Mouse (Mus musculus): ENCODE results near the gene Ints11. TPM values are rescaled to one million over a fixed set of nuclear protein-coding genes. Genes with fewer than 3 reads are reported as not detected.

The Ints11 gene
- polyA plus RNA-seq, 1 experiment: 49.5 TPM

DNA sequence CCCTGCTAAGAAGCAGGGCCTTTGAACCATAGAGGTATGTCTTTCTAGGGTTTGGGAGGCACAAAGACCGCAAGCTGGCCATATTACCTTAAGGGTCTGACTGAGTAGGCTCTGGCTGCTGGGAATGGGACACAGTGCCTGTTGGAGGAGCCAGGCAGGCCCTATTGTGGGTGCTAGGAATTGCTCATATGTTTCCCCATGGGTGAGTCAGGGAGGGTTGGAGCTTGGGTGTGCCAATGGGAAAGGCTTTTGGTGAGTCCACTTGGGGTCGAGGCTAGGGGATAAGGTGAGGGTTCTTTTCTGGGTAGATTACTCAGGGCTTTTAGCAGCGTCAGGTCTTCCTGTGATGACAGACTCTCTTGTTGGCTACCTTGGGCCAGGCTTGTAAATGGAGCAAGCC is 18.0 kb upstream of the Ints11 start:
- H3K4me3 ChIP-seq (replicated peaks; ENCODE audit: control insufficient read depth, low read depth, low read length): no peak overlapping the region
- TF ChIP-seq POLR2A (IDR thresholded peaks at IDR 0.05; ENCODE audit: borderline replicate concordance, control insufficient read depth, low read depth, low read length) (no peak), CTCF (IDR thresholded peaks at IDR 0.05; ENCODE audit: control insufficient read depth, insufficient read depth, low read length) (no peak)
- no peak overlapping the region for H3K27ac ChIP-seq (ENCODE audit: control insufficient read depth, insufficient read depth, low read depth, low read length, poor library complexity)
- 79% methylated on average over 3 of the region's 3 CpGs for WGBS
- peaks cover 3% of the 10 kb centered on the region for H3K4me1 ChIP-seq (ENCODE audit: control insufficient read depth, insufficient read depth, low read length)

DNA sequence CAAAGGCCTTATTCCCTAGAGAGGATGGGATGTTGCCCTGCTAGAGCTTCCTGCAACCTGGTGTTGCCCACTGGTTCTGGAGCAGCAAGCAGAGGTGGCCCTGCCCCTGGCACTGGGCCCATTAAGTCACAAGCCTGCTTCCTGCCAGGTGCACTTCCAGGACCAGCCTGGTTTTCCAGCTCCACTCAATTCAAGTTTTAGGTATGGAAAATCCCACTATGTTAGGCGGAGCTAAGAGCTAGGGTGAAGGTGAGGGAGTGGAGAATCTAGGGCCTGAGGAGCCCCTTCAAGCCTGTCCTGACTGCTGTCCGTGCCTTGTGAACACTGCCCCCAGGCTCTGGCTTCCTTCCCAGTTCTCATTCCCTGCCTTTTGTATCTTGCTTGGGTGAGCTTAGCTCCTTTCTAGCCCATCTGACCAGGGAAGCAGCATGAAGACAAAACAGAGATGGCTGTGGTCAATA is 17.4 kb upstream of the Ints11 start:
- no peak for TF ChIP-seq CTCF (IDR thresholded peaks at IDR 0.05; ENCODE audit: control insufficient read depth, insufficient read depth, low read length)
- no peak for TF ChIP-seq POLR2A (IDR thresholded peaks at IDR 0.05; ENCODE audit: borderline replicate concordance, control insufficient read depth, low read depth, low read length)
- Histone ChIP-seq H3K4me3 (replicated peaks; ENCODE audit: control insufficient read depth, low read depth, low read length) (no peak overlapping the region), H3K4me1 (ENCODE audit: control insufficient read depth, insufficient read depth, low read length) (peaks cover 3% of the 10 kb centered on the region), H3K27ac (ENCODE audit: control insufficient read depth, insufficient read depth, low read depth, low read length, poor library complexity) (no peak overlapping the region)
- WGBS: 89% methylated on average over 2 of the region's 2 CpGs

DNA sequence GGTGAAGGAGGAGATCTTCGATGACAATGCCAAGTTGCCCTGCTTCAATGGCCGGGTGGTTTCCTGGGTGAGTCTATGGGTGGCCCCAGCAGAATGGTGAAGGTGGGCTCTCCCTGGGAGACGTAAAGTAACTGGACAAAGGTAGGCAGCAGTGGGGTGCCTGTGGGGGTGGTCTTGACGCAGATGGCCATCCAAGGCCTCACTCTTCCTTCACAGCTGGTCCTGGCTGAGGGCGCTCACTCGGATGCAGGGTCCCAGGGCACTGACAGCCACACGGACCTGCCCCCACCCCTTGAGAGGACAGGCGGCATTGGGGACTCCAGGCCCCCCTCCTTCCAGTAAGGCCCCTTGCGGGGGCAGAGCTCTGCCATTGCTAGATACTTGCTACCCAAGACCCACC is 15.9 kb upstream of the Ints11 start:
- H3K4me1 ChIP-seq (ENCODE audit: control insufficient read depth, insufficient read depth, low read length): peaks cover 3% of the 10 kb centered on the region
- no peak overlapping the region for H3K4me3 ChIP-seq (replicated peaks; ENCODE audit: control insufficient read depth, low read depth, low read length)
- H3K27ac ChIP-seq (ENCODE audit: control insufficient read depth, insufficient read depth, low read depth, low read length, poor library complexity): no peak overlapping the region
- 90% methylated on average over 9 of the region's 9 CpGs for WGBS
- TF ChIP-seq CTCF (IDR thresholded peaks at IDR 0.05; ENCODE audit: control insufficient read depth, insufficient read depth, low read length): no peak
- TF ChIP-seq POLR2A (IDR thresholded peaks at IDR 0.05; ENCODE audit: borderline replicate concordance, control insufficient read depth, low read depth, low read length): no peak

DNA sequence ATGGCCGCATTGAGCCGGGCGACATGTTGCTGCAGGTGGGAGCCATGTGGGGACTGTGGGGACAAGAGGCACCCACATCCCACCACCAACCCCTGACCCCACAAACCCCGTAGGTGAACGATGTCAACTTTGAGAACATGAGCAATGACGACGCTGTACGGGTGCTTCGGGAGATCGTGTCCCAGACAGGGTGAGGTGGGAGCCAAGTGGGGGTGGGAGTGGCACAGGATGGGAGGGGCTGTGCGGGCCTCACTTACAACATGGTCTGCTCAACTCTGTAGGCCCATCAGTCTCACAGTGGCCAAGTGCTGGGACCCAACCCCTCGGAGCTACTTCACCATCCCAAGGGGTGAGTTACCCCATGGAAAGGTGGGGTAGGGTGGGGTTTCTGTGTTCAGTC is 14.4 kb upstream of the Ints11 start:
- WGBS: 93% methylated on average over 12 of the region's 12 CpGs
- H3K27ac ChIP-seq (ENCODE audit: control insufficient read depth, insufficient read depth, low read depth, low read length, poor library complexity): no peak overlapping the region
- H3K4me1 ChIP-seq (ENCODE audit: control insufficient read depth, insufficient read depth, low read length): no peaks in the 10 kb centered on the region
- H3K4me3 ChIP-seq (replicated peaks; ENCODE audit: control insufficient read depth, low read depth, low read length): no peak overlapping the region
- no peak for TF ChIP-seq CTCF (IDR thresholded peaks at IDR 0.05; ENCODE audit: control insufficient read depth, insufficient read depth, low read length)
- no peak for TF ChIP-seq POLR2A (IDR thresholded peaks at IDR 0.05; ENCODE audit: borderline replicate concordance, control insufficient read depth, low read depth, low read length)

DNA sequence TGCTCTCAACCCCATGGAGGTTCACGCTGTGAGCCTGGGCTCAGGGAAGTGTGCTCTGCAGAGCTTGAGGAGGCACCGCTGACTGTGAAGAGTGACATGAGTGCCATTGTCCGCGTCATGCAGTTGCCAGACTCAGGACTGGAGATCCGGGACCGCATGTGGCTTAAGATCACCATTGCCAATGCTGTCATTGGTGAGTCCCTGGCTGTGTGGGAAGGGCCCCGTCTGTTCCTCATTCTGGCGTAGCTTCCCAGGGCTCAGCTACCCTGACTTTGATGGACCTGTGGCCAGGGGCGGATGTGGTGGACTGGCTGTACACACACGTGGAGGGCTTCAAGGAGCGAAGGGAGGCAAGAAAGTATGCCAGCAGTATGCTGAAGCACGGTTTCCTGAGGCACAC is 13.3 kb upstream of the Ints11 start:
- no peaks in the 10 kb centered on the region for H3K4me1 ChIP-seq (ENCODE audit: control insufficient read depth, insufficient read depth, low read length)
- no peak overlapping the region for H3K4me3 ChIP-seq (replicated peaks; ENCODE audit: control insufficient read depth, low read depth, low read length)
- 84% methylated on average over 12 of the region's 12 CpGs for WGBS
- no peak overlapping the region for H3K27ac ChIP-seq (ENCODE audit: control insufficient read depth, insufficient read depth, low read depth, low read length, poor library complexity)
- TF ChIP-seq CTCF (IDR thresholded peaks at IDR 0.05; ENCODE audit: control insufficient read depth, insufficient read depth, low read length) (no peak), POLR2A (IDR thresholded peaks at IDR 0.05; ENCODE audit: borderline replicate concordance, control insufficient read depth, low read depth, low read length) (no peak)

DNA sequence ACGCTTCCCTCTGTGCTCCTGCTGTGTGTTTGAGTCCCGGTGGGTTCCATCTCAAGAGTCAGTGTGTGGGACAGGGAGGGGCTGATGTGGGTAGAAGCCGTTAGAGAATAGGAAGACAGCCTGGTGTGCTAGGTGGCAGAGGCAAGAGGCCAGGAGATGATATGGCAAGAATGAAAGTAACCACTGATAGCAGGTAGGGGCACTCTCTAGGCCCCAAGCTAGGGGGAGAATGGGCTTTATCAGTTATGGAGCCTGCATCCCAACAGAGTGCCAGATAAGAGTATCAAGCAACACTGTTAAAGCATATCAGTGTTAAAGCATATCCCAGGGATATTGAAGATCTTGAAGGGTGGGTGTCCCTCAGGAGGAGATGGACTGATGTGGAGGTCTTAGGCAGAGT is 12.5 kb upstream of the Ints11 start:
- H3K27ac ChIP-seq (ENCODE audit: control insufficient read depth, insufficient read depth, low read depth, low read length, poor library complexity): no peak overlapping the region; the same call in 1 of the 2 replicates
- peaks cover 2% of the 10 kb centered on the region; the same call in 1 of the 2 replicates for H3K4me1 ChIP-seq (ENCODE audit: control insufficient read depth, insufficient read depth, low read length)
- H3K4me3 ChIP-seq (replicated peaks; ENCODE audit: control insufficient read depth, low read depth, low read length): no peak overlapping the region
- TF ChIP-seq POLR2A (IDR thresholded peaks at IDR 0.05; ENCODE audit: borderline replicate concordance, control insufficient read depth, low read depth, low read length) (no peak), CTCF (IDR thresholded peaks at IDR 0.05; ENCODE audit: control insufficient read depth, insufficient read depth, low read length) (no peak)
- 57% methylated on average over 3 of the region's 3 CpGs for WGBS

DNA sequence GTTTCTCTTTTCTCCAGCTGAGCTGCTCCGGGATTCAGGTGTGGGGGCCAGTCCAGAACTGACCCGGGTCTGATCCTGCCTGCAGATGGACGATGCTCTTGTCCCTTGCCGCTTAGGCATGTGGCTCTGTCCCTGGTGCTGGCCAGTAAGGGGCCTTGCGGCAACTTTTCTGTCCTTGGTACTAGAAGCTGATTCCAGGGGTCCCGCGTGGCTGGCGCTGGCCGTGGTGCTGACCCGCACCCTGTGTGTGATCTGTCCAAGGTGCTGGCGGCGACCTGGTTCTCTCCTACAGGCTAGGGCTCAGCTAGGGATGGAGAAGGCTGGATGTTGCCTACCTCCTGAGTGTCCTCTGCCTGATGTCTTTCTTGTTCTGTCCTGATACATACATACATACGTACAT is 10.0 kb upstream of the Ints11 start:
- no peak overlapping the region for H3K4me3 ChIP-seq (replicated peaks; ENCODE audit: control insufficient read depth, low read depth, low read length)
- H3K27ac ChIP-seq (ENCODE audit: control insufficient read depth, insufficient read depth, low read depth, low read length, poor library complexity): no peak overlapping the region
- peaks cover 6% of the 10 kb centered on the region for H3K4me1 ChIP-seq (ENCODE audit: control insufficient read depth, insufficient read depth, low read length)
- no peak for TF ChIP-seq POLR2A (IDR thresholded peaks at IDR 0.05; ENCODE audit: borderline replicate concordance, control insufficient read depth, low read depth, low read length)
- TF ChIP-seq CTCF (IDR thresholded peaks at IDR 0.05; ENCODE audit: control insufficient read depth, insufficient read depth, low read length): no peak
- 57% methylated on average over 13 of the region's 13 CpGs for WGBS

DNA sequence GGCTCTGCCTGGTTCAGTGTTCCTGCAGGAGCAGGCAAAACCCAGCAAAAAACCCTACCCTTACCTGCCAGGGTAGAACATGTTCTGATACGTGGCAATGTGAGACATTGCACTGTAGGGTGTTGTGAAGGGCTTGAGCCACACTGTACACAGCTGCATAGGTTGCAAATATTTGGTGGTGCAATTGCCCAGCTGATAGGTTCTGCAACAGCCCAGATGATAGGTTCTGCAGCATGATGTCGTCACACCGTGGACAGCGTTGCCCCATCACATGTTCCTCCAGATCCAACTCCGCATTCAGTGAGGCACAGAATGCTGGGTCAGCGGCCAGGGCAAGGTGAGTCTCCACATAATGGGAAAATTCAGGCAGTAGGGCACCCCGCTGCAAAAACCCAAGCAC is 7.6 kb upstream of the Ints11 start:
- peak overlapping the region; percentile 46 for H3K27ac ChIP-seq (ENCODE audit: control insufficient read depth, insufficient read depth, low read depth, low read length, poor library complexity)
- 57% methylated on average over 7 of the region's 7 CpGs for WGBS
- no peak overlapping the region for H3K4me3 ChIP-seq (replicated peaks; ENCODE audit: control insufficient read depth, low read depth, low read length)
- TF ChIP-seq POLR2A (IDR thresholded peaks at IDR 0.05; ENCODE audit: borderline replicate concordance, control insufficient read depth, low read depth, low read length) (no peak), CTCF (IDR thresholded peaks at IDR 0.05; ENCODE audit: control insufficient read depth, insufficient read depth, low read length) (no peak)
- H3K4me1 ChIP-seq (ENCODE audit: control insufficient read depth, insufficient read depth, low read length): peaks cover 6% of the 10 kb centered on the region

DNA sequence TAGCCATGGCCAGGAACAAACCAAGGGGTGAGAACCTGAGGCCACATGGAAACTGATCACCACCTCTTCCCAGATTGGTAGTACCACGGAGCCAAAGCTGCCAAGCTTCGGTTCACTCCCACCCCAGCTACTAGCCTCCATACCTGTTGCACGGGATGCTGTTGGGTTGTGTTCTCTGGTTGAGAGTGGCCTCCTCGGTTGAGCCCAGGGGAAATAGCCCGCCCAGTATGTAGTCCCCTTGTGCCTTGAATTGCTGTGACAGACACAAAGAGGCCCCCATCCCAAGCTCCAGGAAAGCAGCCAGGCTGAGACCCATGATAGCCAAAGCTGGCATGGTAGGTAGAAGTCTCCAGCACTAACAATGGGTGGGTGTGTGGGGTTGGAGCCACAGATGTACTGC is 6.3 kb upstream of the Ints11 start, which contains the start of gene Tas1r3:
TSS of gene Tas1r3 (minus strand) at position 362 of the 400 bp plus-strand sequence.
- no peak within 1 kb of the TSS for H3K4me3 ChIP-seq (replicated peaks; ENCODE audit: control insufficient read depth, low read depth, low read length)
- no peak for TF ChIP-seq CTCF (IDR thresholded peaks at IDR 0.05; ENCODE audit: control insufficient read depth, insufficient read depth, low read length)
- peak within 1 kb of the TSS; percentile 46; the same call in 1 of the 2 replicates for H3K27ac ChIP-seq (ENCODE audit: control insufficient read depth, insufficient read depth, low read depth, low read length, poor library complexity)
- WGBS: 72% methylated on average over 5 of the region's 5 CpGs
- H3K4me1 ChIP-seq (ENCODE audit: control insufficient read depth, insufficient read depth, low read length): peaks cover 6% of the 10 kb centered on the region
